Mouse (Mus musculus) heart, embryonic 14.5 days (tissue): ENCODE data around the gene Brpf1. TPM values are rescaled to one million over a fixed set of nuclear protein-coding genes. Genes with fewer than 3 reads are reported as not detected.

Source experiments
- ATAC-seq: fragments of 200-750 bp; cut with Nextera tagmentation; 2 replicates; pipeline ENCODE4 v1.8.0; 2017; ENCODE audit warnings: low read depth, moderate TSS enrichment; ENCODE audit not compliant: insufficient number of reproducible peaks, insufficient read depth, low FRiP score
- H3K27ac ChIP-seq, 2 experiments: fragments of 200-500 bp in 1 of 2; fragments of 300-500 bp in 1 of 2; sonication (generic) in 1 of 2; replicated peaks in 1 of 2; 2 replicates each; pipeline ENCODE4 v1.5.1; 2012 to 2014; ENCODE audit warnings: low read depth in 2 of 2, low read length in 2 of 2, control low read depth in 1 of 2, mild to moderate bottlenecking in 1 of 2, mixed read lengths in 1 of 2; ENCODE audit not compliant: control insufficient read depth in 1 of 2, insufficient read depth in 1 of 2
- H3K27me3 ChIP-seq: fragments of 300-500 bp; sonication (generic); 2 replicates; pipeline ENCODE4 v1.6.1; 2014; ENCODE audit warnings: mild to moderate bottlenecking, low read length, control low read depth; ENCODE audit not compliant: control insufficient read depth, insufficient read depth
- H3K36me3 ChIP-seq: fragments of 300-500 bp; sonication (generic); 2 replicates; pipeline ENCODE4 v1.6.1; 2014; ENCODE audit warnings: mild to moderate bottlenecking, control low read depth, low read length, mixed read lengths; ENCODE audit not compliant: control insufficient read depth, insufficient read depth
- H3K4me1 ChIP-seq, 2 experiments: fragments of 200-500 bp in 1 of 2; fragments of 300-500 bp in 1 of 2; sonication (generic) in 1 of 2; 2 replicates each; pipeline ENCODE4 v1.6.1; 2012 to 2014; ENCODE audit warnings: low read length in 2 of 2, control low read depth in 1 of 2, mixed read lengths in 1 of 2; ENCODE audit not compliant: control insufficient read depth in 2 of 2, insufficient read depth in 2 of 2
- H3K4me2 ChIP-seq: fragments of 300-500 bp; sonication (generic); 2 replicates; pipeline ENCODE4 v1.6.1; 2014; ENCODE audit warnings: mild to moderate bottlenecking, low read length
- H3K4me3 ChIP-seq, 2 experiments: fragments of 200-500 bp in 1 of 2; fragments of 300-500 bp in 1 of 2; sonication (generic) in 1 of 2; 2 replicates each; pipeline ENCODE4 v1.5.1; 2012 to 2014; ENCODE audit warnings: low read length in 2 of 2, mild to moderate bottlenecking in 2 of 2, control low read depth in 1 of 2, low read depth in 1 of 2, moderate library complexity in 1 of 2; ENCODE audit not compliant: control insufficient read depth in 1 of 2, insufficient read depth in 1 of 2
- H3K9ac ChIP-seq: fragments of 300-500 bp; sonication (generic); 2 replicates; pipeline ENCODE4 v1.6.1; 2014; ENCODE audit warnings: mild to moderate bottlenecking, low read length
- H3K9me3 ChIP-seq: fragments of 300-500 bp; sonication (generic); 2 replicates; pipeline ENCODE4 v1.6.1; 2016; ENCODE audit warnings: low read length, control low read depth; ENCODE audit not compliant: control insufficient read depth
- WGBS: fragments of 180-500 bp; shearing (Covaris S2); extraction: QIAGEN DNeasy Blood & Tissue Kit; methylation state at CpG from one replicate; pipeline ENCODE4 v1.1.7; 2014; 5-methylcytosine and 5-hydroxymethylcytosine counted together
- polyA plus RNA-seq: library from polyadenylated mRNA; unstranded; fragments of >200 nt; fragmentation: Nextera tagmentation; extraction: Ambion mirVana; gene quantifications from 2 replicates; pipeline ENCODE4 v1.2.1, GENCODE M21; 2014

The Brpf1 gene
- polyA plus RNA-seq, 1 experiment from 2014 or later: 11.8 TPM

GRCm38 (mm10) chr6:113306322-113306985 is 483 bp upstream of the Brpf1 start:
- H3K4me2 ChIP-seq: peak overlapping the region; percentile 84
- H3K36me3 ChIP-seq: peaks cover 16% of the 10 kb centered on the region
- H3K27me3 ChIP-seq: no peaks in the 10 kb centered on the region
- peak overlapping the region; percentile 89 to 93 for H3K4me3 ChIP-seq
- no peaks in the 10 kb centered on the region for H3K9me3 ChIP-seq
- peaks cover 4 to 22% of the 10 kb centered on the region in 2 experiments for H3K4me1 ChIP-seq
- peak; percentile 98 for ATAC-seq
- peak overlapping the region; percentile 99 for H3K27ac ChIP-seq
- peak overlapping the region; percentile 94 for H3K9ac ChIP-seq
- under 1% methylated on average over 48 of the region's 50 CpGs for WGBS

- Histone ChIP-seq H3K27me3 (no peaks in the 10 kb centered on the region), H3K9ac (peak overlapping the region; percentile 94), H3K9me3 (no peaks in the 10 kb centered on the region), H3K4me1 (peaks cover 4 to 27% of the 10 kb centered on the region in 2 experiments), H3K4me2 (peak overlapping the region; percentile 84), H3K27ac (peak overlapping the region; percentile 99; a peak in 3 of 4 replicates), H3K4me3 (peak overlapping the region; percentile 89 to 93), H3K36me3 (peaks cover 27% of the 10 kb centered on the region)
- 1% methylated on average over 24 of the region's 34 CpGs for WGBS
- no peak for ATAC-seq
These were observed 664 bp downstream of the Brpf1 start for GRCm38 (mm10) chr6:113307481-113308121.

GRCm38 (mm10) chr6:113308141-113308540 is 1.2 kb downstream of the Brpf1 start:
- no peak for ATAC-seq
- H3K36me3 ChIP-seq: peaks cover 32% of the 10 kb centered on the region
- H3K27ac ChIP-seq: peak overlapping the region in 1 of 2 experiments; percentile 99; a peak in 2 of 4 replicates
- H3K4me2 ChIP-seq: peak overlapping the region; percentile 84
- H3K4me3 ChIP-seq: peak overlapping the region; percentile 89 to 93
- peak overlapping the region; percentile 94 for H3K9ac ChIP-seq
- WGBS: 26% methylated on average over 5 of the region's 5 CpGs
- H3K9me3 ChIP-seq: no peaks in the 10 kb centered on the region
- H3K27me3 ChIP-seq: no peaks in the 10 kb centered on the region
- peaks cover 4 to 31% of the 10 kb centered on the region in 2 experiments for H3K4me1 ChIP-seq

GRCm38 (mm10) chr6:113315972-113316371 is 9.0 kb downstream of the Brpf1 start:
- Histone ChIP-seq H3K4me1 (peaks cover 0 to 20% of the 10 kb centered on the region in 2 experiments; a peak in 2 of 4 replicates), H3K9ac (no peak overlapping the region), H3K4me2 (no peak overlapping the region), H3K27me3 (no peaks in the 10 kb centered on the region), H3K9me3 (no peaks in the 10 kb centered on the region), H3K4me3 (no peak overlapping the region), H3K27ac (no peak overlapping the region), H3K36me3 (peaks cover 96% of the 10 kb centered on the region)
- no peak for ATAC-seq
- WGBS: 92% methylated on average over 3 of the region's 3 CpGs

- peak; percentile 97 for ATAC-seq
- Histone ChIP-seq H3K4me1 (peaks cover 0 to 5% of the 10 kb centered on the region in 2 experiments; a peak in 1 of 4 replicates), H3K4me2 (peak within 1 kb of the TSS; percentile 81), H3K27ac (peak within 1 kb of the TSS; percentile 92 to 95), H3K36me3 (peaks cover 57% of the 10 kb centered on the region), H3K27me3 (no peaks in the 10 kb centered on the region), H3K4me3 (peak within 1 kb of the TSS; percentile 61 to 94), H3K9me3 (no peaks in the 10 kb centered on the region), H3K9ac (peak within 1 kb of the TSS; percentile 85)
- WGBS: under 1% methylated on average over 52 of the region's 52 CpGs
These were observed 19.8 kb downstream of the Brpf1 start, which contains the start of gene Ogg1 for GRCm38 (mm10) chr6:113326533-113327315. Gene Ogg1 (plus strand): TSS chr6:113326972.

- H3K36me3 ChIP-seq: peaks cover 46% of the 10 kb centered on the region
- H3K4me1 ChIP-seq: peaks cover 10 to 17% of the 10 kb centered on the region in 2 experiments
- no peak overlapping the region for H3K4me3 ChIP-seq
- 73% methylated on average over 1 of the region's 1 CpGs for WGBS
- H3K9me3 ChIP-seq: no peaks in the 10 kb centered on the region
- no peak overlapping the region for H3K9ac ChIP-seq
- no peaks in the 10 kb centered on the region for H3K27me3 ChIP-seq
- ATAC-seq: no peak
- H3K4me2 ChIP-seq: no peak overlapping the region
- H3K27ac ChIP-seq: no peak overlapping the region
These were observed 22.5 kb downstream of the Brpf1 start for GRCm38 (mm10) chr6:113329396-113329795.

GRCm38 (mm10) chr6:113330547-113330946 is 23.6 kb downstream of the Brpf1 start:
- Histone ChIP-seq H3K4me2 (no peak overlapping the region), H3K36me3 (peaks cover 46% of the 10 kb centered on the region)
- 49% methylated on average over 2 of the region's 2 CpGs for WGBS

More at GRCm38 (mm10) chr6:113330547-113330946, 23.6 kb downstream of the Brpf1 start:
- Histone ChIP-seq H3K27me3 (no peaks in the 10 kb centered on the region), H3K9ac (no peak overlapping the region), H3K4me1 (peaks cover 10 to 17% of the 10 kb centered on the region in 2 experiments), H3K27ac (no peak overlapping the region), H3K9me3 (no peaks in the 10 kb centered on the region), H3K4me3 (no peak overlapping the region)
- ATAC-seq: no peak
